Mouse (Mus musculus) kidney, embryonic 16.5 days (tissue): ENCODE results near the gene 1700034J05Rik. TPM values are rescaled to one million over a fixed set of nuclear protein-coding genes. Genes with fewer than 3 reads are reported as not detected.

Experiments used
- ATAC-seq: fragments of 200-750 bp; cut with Nextera tagmentation; 2 replicates; pipeline ENCODE4 v1.8.0; 2017; ENCODE audit warnings: moderate TSS enrichment; ENCODE audit not compliant: low FRiP score, low TSS enrichment
- H3K27ac ChIP-seq: fragments of 300-500 bp; sonication (generic); 2 replicates; pipeline ENCODE4 v1.5.1; 2014; ENCODE audit warnings: low read length
- H3K27me3 ChIP-seq: fragments of 300-500 bp; sonication (generic); 2 replicates; pipeline ENCODE4 v1.6.1; 2014; ENCODE audit warnings: low read length, control low read depth, mixed read lengths; ENCODE audit not compliant: insufficient read depth
- H3K36me3 ChIP-seq: fragments of 300-500 bp; sonication (generic); 2 replicates; pipeline ENCODE4 v1.6.1; 2014; ENCODE audit warnings: low read length, control low read depth, mixed read lengths; ENCODE audit not compliant: insufficient read depth
- H3K4me1 ChIP-seq: fragments of 300-500 bp; sonication (generic); 2 replicates; pipeline ENCODE4 v1.6.1; 2014; ENCODE audit warnings: low read length, control low read depth, mixed read lengths; ENCODE audit not compliant: insufficient read depth
- H3K4me2 ChIP-seq: fragments of 300-500 bp; sonication (generic); replicated peaks from 2 replicates; pipeline ENCODE4 v1.6.1; 2014; ENCODE audit warnings: low read depth, low read length
- H3K4me3 ChIP-seq: fragments of 300-500 bp; sonication (generic); 2 replicates; pipeline ENCODE4 v1.5.1; 2014; ENCODE audit warnings: mild to moderate bottlenecking, low read length
- H3K9ac ChIP-seq: fragments of 300-500 bp; sonication (generic); replicated peaks from 2 replicates; pipeline ENCODE4 v1.6.1; 2014; ENCODE audit warnings: low read length
- H3K9me3 ChIP-seq: fragments of 300-500 bp; sonication (generic); 2 replicates; pipeline ENCODE4 v1.6.1; 2016; ENCODE audit warnings: low read length, control low read depth
- WGBS: fragments of 180-500 bp; shearing (Covaris S2); extraction: QIAGEN DNeasy Blood & Tissue Kit; methylation state at CpG from one replicate; pipeline ENCODE4 v1.1.7; 2014; 5-methylcytosine and 5-hydroxymethylcytosine counted together
- polyA plus RNA-seq: library from polyadenylated mRNA; unstranded; fragments of >200 nt; fragmentation: Nextera tagmentation; extraction: Ambion mirVana; gene quantifications from 2 replicates; pipeline ENCODE4 v1.2.1, GENCODE M21; 2015

The 1700034J05Rik gene
- polyA plus RNA-seq, 1 experiment from 2014 or later: 0.17 TPM

DNA sequence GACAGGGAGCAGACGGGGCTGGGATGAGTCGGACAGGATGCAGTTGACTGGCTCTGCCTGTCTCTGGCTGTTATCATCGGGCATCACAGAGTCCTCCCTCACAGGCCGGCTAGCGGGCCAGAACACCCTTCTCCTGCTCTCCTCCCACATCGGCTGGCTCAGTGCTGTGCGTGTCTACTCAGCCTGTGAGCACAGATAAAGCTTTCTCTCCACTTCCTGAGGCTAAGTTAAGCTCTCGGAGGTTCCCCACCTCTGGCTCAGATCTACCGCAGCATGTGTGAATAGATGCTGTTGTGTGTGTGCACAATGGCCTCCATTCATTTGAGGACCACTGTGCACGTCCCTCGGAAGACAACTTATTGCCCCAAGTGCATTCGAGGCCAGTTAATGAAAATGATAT lies 1.7 kb upstream of the 1700034J05Rik start:
- 41% methylated on average over 12 of the region's 12 CpGs for WGBS

DNA sequence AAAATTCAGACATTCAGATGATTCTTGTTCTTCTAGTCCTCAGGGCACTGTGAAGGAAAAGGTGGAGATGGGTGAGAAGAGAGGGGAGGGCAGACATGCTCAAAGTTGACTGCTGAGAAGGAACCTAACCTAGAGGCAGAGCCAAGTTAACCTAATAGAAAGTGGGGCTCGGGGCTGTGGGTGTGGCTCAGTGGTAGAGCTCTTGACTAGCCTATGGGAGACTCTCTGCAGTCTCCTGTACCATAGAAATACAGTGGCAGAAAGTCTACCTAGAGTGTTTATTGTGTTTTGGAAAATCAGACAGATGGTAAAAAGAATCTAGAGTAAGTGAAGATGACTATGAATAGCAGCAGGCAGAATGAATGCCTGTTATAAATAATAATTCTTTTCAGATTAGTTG lies 1.3 kb upstream of the 1700034J05Rik start:
- no peaks in the 10 kb centered on the region for H3K36me3 ChIP-seq
- ATAC-seq: no peak
- 72% methylated on average over 1 of the region's 1 CpGs for WGBS
- no peaks in the 10 kb centered on the region for H3K9me3 ChIP-seq
- no peak overlapping the region for H3K4me2 ChIP-seq
- no peak overlapping the region for H3K9ac ChIP-seq
- no peaks in the 10 kb centered on the region for H3K27me3 ChIP-seq
- no peak overlapping the region for H3K4me3 ChIP-seq
- H3K4me1 ChIP-seq: peaks cover 30% of the 10 kb centered on the region
- H3K27ac ChIP-seq: no peak overlapping the region

More for the DNA sequence above, 1.7 kb upstream of the 1700034J05Rik start:
- peak; percentile 87 for ATAC-seq
- H3K36me3 ChIP-seq: no peaks in the 10 kb centered on the region
- H3K4me1 ChIP-seq: peaks cover 30% of the 10 kb centered on the region
- H3K27me3 ChIP-seq: no peaks in the 10 kb centered on the region
- no peaks in the 10 kb centered on the region for H3K9me3 ChIP-seq
- H3K4me3 ChIP-seq: no peak overlapping the region
- H3K4me2 ChIP-seq: no peak overlapping the region
- H3K27ac ChIP-seq: no peak overlapping the region
- H3K9ac ChIP-seq: no peak overlapping the region

DNA sequence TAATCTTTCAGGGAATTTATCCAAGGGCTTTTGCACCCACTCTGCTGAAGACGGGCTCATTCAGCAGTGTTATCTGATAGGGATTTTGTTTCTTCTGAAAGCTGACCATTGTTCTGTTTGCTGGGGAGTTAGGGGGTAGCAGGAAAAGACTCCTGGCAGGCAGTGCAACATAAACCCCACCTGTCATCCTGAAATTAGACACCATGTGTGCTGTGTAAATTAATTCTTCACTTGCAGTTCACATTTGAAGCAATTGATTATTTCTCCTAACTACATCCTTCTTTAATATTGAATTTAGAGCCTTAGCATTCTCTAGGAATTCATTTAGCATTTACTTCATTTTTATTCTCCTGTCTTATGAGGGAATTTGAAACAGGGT lies 3.8 kb downstream of the 1700034J05Rik start:
- WGBS: 21% methylated on average over 1 of the region's 1 CpGs
- Histone ChIP-seq H3K4me1 (peaks cover 51% of the 10 kb centered on the region), H3K9me3 (no peaks in the 10 kb centered on the region)

DNA sequence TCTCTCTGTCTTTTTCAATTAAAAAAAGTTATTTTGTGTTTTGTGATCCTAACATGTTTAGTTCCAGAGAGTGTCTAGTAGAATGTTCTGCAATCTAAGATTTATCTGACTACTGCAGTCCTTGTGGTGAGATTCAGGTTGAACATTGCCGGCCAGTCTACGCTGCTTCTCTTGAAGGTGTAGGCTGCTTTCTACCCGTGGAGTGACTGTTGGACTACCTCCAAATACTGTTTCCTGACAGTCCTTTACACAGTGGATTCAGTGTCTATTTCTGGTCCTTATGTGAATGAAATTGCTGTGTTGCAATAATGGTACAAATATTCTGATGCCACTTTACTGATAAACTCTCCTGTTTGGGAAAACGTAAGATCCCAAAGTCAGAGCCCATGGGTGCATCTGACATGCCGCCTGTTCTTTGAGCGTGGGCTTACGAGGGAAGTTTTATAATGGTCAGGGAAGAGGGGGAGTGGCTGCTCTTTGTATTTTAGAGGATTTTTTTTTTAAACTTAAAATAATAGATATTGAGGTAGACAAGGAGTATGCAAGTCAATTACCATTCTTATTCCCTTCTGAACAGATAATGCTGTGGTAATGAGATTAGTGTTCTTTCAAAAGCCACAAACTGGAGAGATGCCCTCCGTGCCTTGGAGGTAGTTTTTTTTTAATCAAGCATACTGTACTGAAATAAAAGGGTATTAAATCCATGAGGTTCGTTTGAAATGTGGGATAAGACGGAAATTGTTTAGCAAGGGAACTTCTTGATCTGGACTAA lies 4.4 kb downstream of the 1700034J05Rik start:
- Histone ChIP-seq H3K4me3 (no peak overlapping the region), H3K9me3 (no peaks in the 10 kb centered on the region), H3K4me2 (no peak overlapping the region), H3K4me1 (peaks cover 54% of the 10 kb centered on the region), H3K27ac (no peak overlapping the region), H3K36me3 (no peaks in the 10 kb centered on the region), H3K27me3 (no peaks in the 10 kb centered on the region), H3K9ac (no peak overlapping the region)
- WGBS: 47% methylated on average over 10 of the region's 10 CpGs
- no peak for ATAC-seq

More for the DNA sequence above, 3.8 kb downstream of the 1700034J05Rik start:
- H3K4me2 ChIP-seq: no peak overlapping the region
- H3K36me3 ChIP-seq: no peaks in the 10 kb centered on the region
- no peak overlapping the region for H3K9ac ChIP-seq
- ATAC-seq: no peak
- no peak overlapping the region for H3K4me3 ChIP-seq
- H3K27me3 ChIP-seq: no peaks in the 10 kb centered on the region
- no peak overlapping the region for H3K27ac ChIP-seq

DNA sequence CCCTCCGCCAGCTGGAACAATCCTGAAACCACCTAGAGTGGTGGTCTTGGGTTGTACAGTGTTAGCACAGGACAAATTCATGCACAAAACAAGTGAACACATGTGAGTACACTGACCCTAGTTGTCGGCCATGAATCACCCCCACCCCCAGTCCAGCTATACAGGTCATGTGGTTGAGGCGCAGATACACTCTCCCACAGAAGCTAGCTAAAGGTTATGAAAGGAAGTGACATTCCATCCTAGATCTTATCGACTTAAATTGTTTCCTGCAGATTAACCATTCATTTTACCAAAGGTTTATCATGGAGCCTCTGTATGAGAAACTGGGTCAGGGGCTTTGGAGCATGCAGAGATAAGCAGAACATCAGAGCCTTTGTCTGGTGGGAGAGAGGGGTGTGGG lies 7.0 kb downstream of the 1700034J05Rik start:
- H3K4me2 ChIP-seq: 0 out of 2 replicates have a peak overlapping the region, but pooled peaks have one; percentile 22
- no peaks in the 10 kb centered on the region for H3K9me3 ChIP-seq
- WGBS: 32% methylated on average over 4 of the region's 4 CpGs
- no peak overlapping the region for H3K9ac ChIP-seq
- peak; percentile 79 for ATAC-seq
- H3K27ac ChIP-seq: peak overlapping the region; percentile 93
- peaks cover 61% of the 10 kb centered on the region for H3K4me1 ChIP-seq
- H3K27me3 ChIP-seq: no peaks in the 10 kb centered on the region
- no peaks in the 10 kb centered on the region for H3K36me3 ChIP-seq
- no peak overlapping the region for H3K4me3 ChIP-seq

DNA sequence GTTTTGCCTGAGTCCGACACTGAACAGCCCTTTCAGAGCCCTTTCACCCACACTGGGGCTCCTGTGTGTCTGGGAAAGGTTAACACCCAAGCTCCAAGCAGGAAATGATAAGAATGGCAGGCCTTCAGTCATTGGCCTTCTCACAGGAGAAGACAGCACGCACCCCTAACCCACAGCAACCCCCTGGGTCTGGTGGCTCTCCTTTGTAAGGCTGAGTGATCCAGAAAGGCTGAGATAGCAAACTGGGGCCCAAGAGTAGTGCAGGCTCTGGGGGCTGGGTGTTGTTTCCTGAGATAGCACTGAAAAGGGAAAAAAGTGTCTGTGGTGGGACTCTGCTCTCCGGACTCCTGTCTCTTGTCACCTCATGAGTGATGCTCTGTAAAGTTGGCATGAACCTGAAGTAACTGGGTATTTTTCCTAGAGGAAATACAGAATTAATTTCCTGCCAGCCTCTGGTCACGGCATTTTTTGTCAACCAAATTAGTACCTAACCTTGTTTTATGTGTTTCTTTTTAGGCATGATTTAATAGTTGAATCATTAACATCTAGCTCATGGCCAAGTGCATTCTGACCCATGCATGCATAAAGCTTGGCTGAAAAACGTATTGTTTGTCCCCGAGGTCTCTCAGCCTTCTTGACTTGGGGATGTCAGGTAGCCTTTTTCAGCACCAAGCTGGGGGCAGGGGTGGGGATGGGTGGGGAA lies 7.7 kb downstream of the 1700034J05Rik start:
- WGBS: 31% methylated on average over 6 of the region's 6 CpGs
- Histone ChIP-seq H3K27ac (peak overlapping the region; percentile 93), H3K4me2 (0 out of 2 replicates have a peak overlapping the region, but pooled peaks have one; percentile 22)

DNA sequence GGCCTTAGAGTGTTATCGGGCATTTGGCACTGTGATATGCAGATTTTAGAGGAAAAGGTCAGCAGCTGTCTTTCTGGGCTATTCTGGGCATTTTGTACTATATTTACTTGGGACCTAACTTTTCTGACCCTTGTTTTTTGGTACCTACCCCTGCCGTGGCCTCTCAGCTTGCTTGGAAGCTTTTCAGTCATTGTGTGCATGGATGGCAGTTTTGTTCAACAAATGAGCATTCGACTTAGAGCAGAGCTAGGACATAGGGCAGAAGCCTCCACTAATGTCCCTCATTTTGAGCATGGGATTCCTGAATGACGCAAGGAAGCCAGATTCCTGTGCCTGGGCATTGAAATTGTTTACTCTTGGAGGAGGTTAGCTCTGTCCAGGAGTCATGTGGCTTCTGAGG lies 9.4 kb downstream of the 1700034J05Rik start:
- no peaks in the 10 kb centered on the region for H3K9me3 ChIP-seq
- no peak overlapping the region for H3K9ac ChIP-seq
- 65% methylated on average over 4 of the region's 4 CpGs for WGBS
- 0 out of 2 replicates have a peak, but pooled peaks cover under 1% of the 10 kb centered on the region for H3K36me3 ChIP-seq
- no peak overlapping the region for H3K4me3 ChIP-seq
- no peak for ATAC-seq
- no peaks in the 10 kb centered on the region for H3K27me3 ChIP-seq
- no peak overlapping the region for H3K4me2 ChIP-seq
- H3K27ac ChIP-seq: peak overlapping the region; percentile 26; the same call in 1 of the 2 replicates
- H3K4me1 ChIP-seq: peaks cover 52% of the 10 kb centered on the region

More for the DNA sequence above, 7.7 kb downstream of the 1700034J05Rik start:
- 0 out of 2 replicates have a peak overlapping the region, but pooled peaks have one; percentile 20 for H3K9ac ChIP-seq
- no peaks in the 10 kb centered on the region for H3K9me3 ChIP-seq
- H3K36me3 ChIP-seq: no peaks in the 10 kb centered on the region
- H3K27me3 ChIP-seq: no peaks in the 10 kb centered on the region
- peak; percentile 35; the same call in 1 of the 2 replicates for ATAC-seq
- no peak overlapping the region for H3K4me3 ChIP-seq
- peaks cover 60% of the 10 kb centered on the region for H3K4me1 ChIP-seq

DNA sequence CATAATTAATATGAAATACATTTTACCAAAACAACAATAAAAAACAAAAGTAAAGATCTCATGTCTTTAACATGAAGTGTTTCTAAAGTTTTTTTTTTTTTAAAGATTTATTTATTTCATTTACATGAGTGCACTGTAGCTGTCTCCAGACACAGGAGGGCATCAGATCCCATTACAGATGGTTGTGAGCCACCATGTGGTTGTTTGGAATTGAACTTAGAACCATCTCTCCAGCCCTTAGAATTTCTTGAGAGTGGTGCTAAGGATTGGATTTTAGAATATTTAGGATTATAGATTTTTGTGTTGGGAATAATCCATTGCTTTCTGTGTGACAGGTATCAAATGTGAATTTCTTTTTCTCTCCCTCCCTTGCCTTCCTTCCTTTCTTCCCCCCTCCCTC lies 10.2 kb downstream of the 1700034J05Rik start:
- Histone ChIP-seq H3K27ac (no peak overlapping the region), H3K27me3 (no peaks in the 10 kb centered on the region), H3K9ac (no peak overlapping the region), H3K36me3 (peaks cover 7% of the 10 kb centered on the region; the same call in 1 of the 2 replicates), H3K4me1 (peaks cover 48% of the 10 kb centered on the region), H3K4me3 (no peak overlapping the region), H3K9me3 (no peaks in the 10 kb centered on the region), H3K4me2 (no peak overlapping the region)
- no peak for ATAC-seq

DNA sequence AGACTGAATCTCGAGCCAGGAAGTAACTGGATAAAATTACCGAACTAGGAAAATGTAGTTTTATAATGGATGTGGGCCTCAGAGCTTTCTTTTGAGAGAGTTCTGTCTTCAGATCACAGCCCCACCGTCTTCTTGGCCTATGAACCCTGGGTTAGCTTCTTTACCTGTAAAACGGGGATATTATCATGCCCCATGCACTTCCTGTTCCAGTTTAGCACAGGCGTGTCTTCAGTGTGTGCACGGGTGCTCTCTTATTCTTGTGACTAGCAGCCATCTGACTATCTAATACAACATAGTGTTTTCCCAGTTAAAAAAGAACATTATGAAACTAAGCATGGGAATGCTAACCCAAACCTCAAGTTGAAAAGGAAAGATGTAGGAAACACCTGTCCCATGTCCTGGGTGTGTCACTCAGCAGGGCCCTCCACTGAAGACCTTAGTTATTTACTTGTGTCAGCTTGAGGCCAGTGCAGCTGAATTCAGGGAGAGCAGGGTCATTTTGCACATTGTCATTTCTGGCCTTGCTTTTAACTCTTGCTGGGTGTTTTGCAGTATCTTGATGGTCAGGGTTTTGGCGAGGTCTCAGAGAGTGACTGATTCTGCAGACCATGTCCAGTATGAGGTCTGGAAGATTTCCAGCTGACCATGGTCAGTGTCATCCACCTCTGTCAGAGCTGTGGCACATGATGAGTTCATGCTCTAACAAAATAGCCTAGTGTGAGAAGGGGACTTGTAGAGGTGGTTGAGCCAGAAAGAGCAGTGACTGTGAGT lies 12.5 kb downstream of the 1700034J05Rik start:
- WGBS: 73% methylated on average over 7 of the region's 7 CpGs
- Histone ChIP-seq H3K27ac (no peak overlapping the region), H3K4me1 (peaks cover 30% of the 10 kb centered on the region), H3K4me3 (no peak overlapping the region), H3K9ac (no peak overlapping the region), H3K36me3 (peaks cover 10% of the 10 kb centered on the region; the same call in 1 of the 2 replicates), H3K9me3 (no peaks in the 10 kb centered on the region), H3K4me2 (no peak overlapping the region), H3K27me3 (no peaks in the 10 kb centered on the region)
- ATAC-seq: no peak
